Mouse (Mus musculus) hindbrain, embryonic 11.5 days (tissue): ENCODE measurements around the gene Calr4. TPM values are rescaled to one million over a fixed set of nuclear protein-coding genes. Genes with fewer than 3 reads are reported as not detected.

Source experiments
- ATAC-seq: fragments of 200-750 bp; cut with Nextera tagmentation; 2 replicates; pipeline ENCODE4 v1.8.0; 2017; ENCODE audit warnings: mild to moderate bottlenecking, moderate TSS enrichment, moderate library complexity; ENCODE audit not compliant: low FRiP score
- DNase-seq: peaks from one replicate; pipeline ENCODE4 v3.0.0-alpha.2; 2015; ENCODE audit warnings: low spot score
- H3K27ac ChIP-seq: fragments of 300-500 bp; sonication (generic); 2 replicates; pipeline ENCODE4 v1.5.1; 2014; ENCODE audit warnings: mild to moderate bottlenecking, low read depth, low read length
- H3K27me3 ChIP-seq: fragments of 300-500 bp; sonication (generic); 2 replicates; pipeline ENCODE4 v1.6.1; 2014; ENCODE audit warnings: mild to moderate bottlenecking, low read length, moderate library complexity, mixed read lengths; ENCODE audit not compliant: control insufficient read depth, insufficient read depth
- H3K36me3 ChIP-seq: fragments of 300-500 bp; sonication (generic); 2 replicates; pipeline ENCODE4 v1.6.1; 2014; ENCODE audit warnings: mild to moderate bottlenecking, low read length, moderate library complexity, mixed read lengths; ENCODE audit not compliant: control insufficient read depth, insufficient read depth
- H3K4me1 ChIP-seq: fragments of 300-500 bp; sonication (generic); replicated peaks from 2 replicates; pipeline ENCODE4 v1.6.1; 2014; ENCODE audit warnings: low read length, mixed read lengths; ENCODE audit not compliant: control insufficient read depth, insufficient read depth
- H3K4me2 ChIP-seq: fragments of 300-500 bp; sonication (generic); replicated peaks from 2 replicates; pipeline ENCODE4 v1.6.1; 2014; ENCODE audit warnings: mild to moderate bottlenecking, low read depth, low read length
- H3K4me3 ChIP-seq: fragments of 300-500 bp; sonication (generic); 2 replicates; pipeline ENCODE4 v1.5.1; 2014; ENCODE audit warnings: low read depth, low read length
- H3K9ac ChIP-seq: fragments of 300-500 bp; sonication (generic); 2 replicates; pipeline ENCODE4 v1.6.1; 2014; ENCODE audit warnings: low read depth, low read length
- H3K9me3 ChIP-seq: fragments of 300-500 bp; sonication (generic); 2 replicates; pipeline ENCODE4 v1.6.1; 2016; ENCODE audit warnings: low read length; ENCODE audit not compliant: control insufficient read depth
- WGBS: fragments of 180-500 bp; shearing (Covaris S2); extraction: QIAGEN DNeasy Blood & Tissue Kit; methylation state at CpG from one replicate; pipeline ENCODE4 v1.1.7; 2014; 5-methylcytosine and 5-hydroxymethylcytosine counted together
- polyA plus RNA-seq: library from polyadenylated mRNA; unstranded; fragments of >200 nt; fragmentation: Nextera tagmentation; extraction: Ambion mirVana; gene quantifications from 2 replicates; pipeline ENCODE4 v1.2.1, GENCODE M21; 2014

Gene Calr4
- polyA plus RNA-seq, 1 experiment from 2014 or later: 0.09 TPM

- Histone ChIP-seq H3K9me3 (no peaks in the 10 kb centered on the region), H3K4me1 (no peaks in the 10 kb centered on the region), H3K36me3 (no peaks in the 10 kb centered on the region), H3K9ac (no peak overlapping the region), H3K27me3 (no peaks in the 10 kb centered on the region), H3K27ac (no peak overlapping the region), H3K4me2 (no peak overlapping the region), H3K4me3 (no peak overlapping the region)
- ATAC-seq (no peak), DNase-seq (no peak)
These were observed 23.4 kb downstream of the Calr4 start for GRCm38 (mm10) chr4:109257639-109258038.

GRCm38 (mm10) chr4:109262068-109262467 is 27.8 kb downstream of the Calr4 start:
- H3K4me3 ChIP-seq: no peak overlapping the region
- H3K9ac ChIP-seq: no peak overlapping the region
- H3K4me1 ChIP-seq: no peaks in the 10 kb centered on the region
- no peak for ATAC-seq
- H3K27ac ChIP-seq: no peak overlapping the region
- WGBS: 73% methylated on average over 6 of the region's 6 CpGs
- DNase-seq: no peak
- H3K9me3 ChIP-seq: no peaks in the 10 kb centered on the region
- no peaks in the 10 kb centered on the region for H3K27me3 ChIP-seq
- no peaks in the 10 kb centered on the region for H3K36me3 ChIP-seq
- no peak overlapping the region for H3K4me2 ChIP-seq

- Histone ChIP-seq H3K9ac (no peak overlapping the region), H3K27me3 (no peaks in the 10 kb centered on the region), H3K4me3 (no peak overlapping the region), H3K9me3 (no peaks in the 10 kb centered on the region), H3K4me2 (no peak overlapping the region), H3K27ac (no peak overlapping the region), H3K4me1 (no peaks in the 10 kb centered on the region), H3K36me3 (no peaks in the 10 kb centered on the region)
- DNase-seq: no peak
- 90% methylated on average over 3 of the region's 3 CpGs for WGBS
- ATAC-seq: no peak
These were observed 31.8 kb downstream of the Calr4 start for GRCm38 (mm10) chr4:109266056-109266455.

GRCm38 (mm10) chr4:109266744-109267143 is 32.5 kb downstream of the Calr4 start:
- DNase-seq (no peak), ATAC-seq (no peak)
- no peaks in the 10 kb centered on the region for H3K36me3 ChIP-seq
- H3K4me2 ChIP-seq: no peak overlapping the region
- 83% methylated on average over 2 of the region's 2 CpGs for WGBS
- H3K9ac ChIP-seq: no peak overlapping the region
- no peaks in the 10 kb centered on the region for H3K27me3 ChIP-seq
- H3K4me1 ChIP-seq: no peaks in the 10 kb centered on the region
- no peaks in the 10 kb centered on the region for H3K9me3 ChIP-seq
- H3K4me3 ChIP-seq: no peak overlapping the region
- H3K27ac ChIP-seq: no peak overlapping the region

GRCm38 (mm10) chr4:109267452-109267851 is 33.2 kb downstream of the Calr4 start:
- DNase-seq: no peak
- Histone ChIP-seq H3K9me3 (no peaks in the 10 kb centered on the region), H3K27me3 (no peaks in the 10 kb centered on the region), H3K4me3 (no peak overlapping the region), H3K36me3 (no peaks in the 10 kb centered on the region), H3K4me1 (no peaks in the 10 kb centered on the region), H3K27ac (no peak overlapping the region), H3K9ac (no peak overlapping the region), H3K4me2 (no peak overlapping the region)
- WGBS: 87% methylated on average over 3 of the region's 3 CpGs
- no peak for ATAC-seq

- Histone ChIP-seq H3K9me3 (no peaks in the 10 kb centered on the region), H3K36me3 (no peaks in the 10 kb centered on the region), H3K4me2 (no peak overlapping the region), H3K4me1 (no peaks in the 10 kb centered on the region), H3K27me3 (no peaks in the 10 kb centered on the region), H3K4me3 (no peak overlapping the region), H3K9ac (no peak overlapping the region), H3K27ac (no peak overlapping the region)
- ATAC-seq (no peak), DNase-seq (no peak)
- WGBS: 95% methylated on average over 3 of the region's 3 CpGs
These were observed 34.6 kb downstream of the Calr4 start for GRCm38 (mm10) chr4:109268903-109269302.

GRCm38 (mm10) chr4:109271803-109272202 is 37.5 kb downstream of the Calr4 start:
- no peaks in the 10 kb centered on the region for H3K27me3 ChIP-seq
- H3K27ac ChIP-seq: no peak overlapping the region
- no peak overlapping the region for H3K4me2 ChIP-seq
- no peaks in the 10 kb centered on the region for H3K9me3 ChIP-seq
- ATAC-seq (no peak), DNase-seq (no peak)
- H3K4me3 ChIP-seq: no peak overlapping the region
- no peaks in the 10 kb centered on the region for H3K4me1 ChIP-seq
- H3K36me3 ChIP-seq: no peaks in the 10 kb centered on the region
- 92% methylated on average over 4 of the region's 4 CpGs for WGBS
- no peak overlapping the region for H3K9ac ChIP-seq

- Histone ChIP-seq H3K4me2 (no peak overlapping the region), H3K4me3 (no peak overlapping the region), H3K4me1 (no peaks in the 10 kb centered on the region), H3K27ac (no peak overlapping the region), H3K36me3 (no peaks in the 10 kb centered on the region), H3K9me3 (no peaks in the 10 kb centered on the region), H3K9ac (no peak overlapping the region), H3K27me3 (no peaks in the 10 kb centered on the region)
- ATAC-seq (no peak), DNase-seq (no peak)
- WGBS: 98% methylated on average over 2 of the region's 2 CpGs
These were observed 39.4 kb downstream of the Calr4 start for GRCm38 (mm10) chr4:109273586-109274240.

- DNase-seq: peak; percentile 95
- Histone ChIP-seq H3K9me3 (no peaks in the 10 kb centered on the region), H3K4me2 (peak within 1 kb of the TSS; percentile 85), H3K9ac (peak within 1 kb of the TSS; percentile 77), H3K4me3 (peak within 1 kb of the TSS; percentile 84), H3K36me3 (no peaks in the 10 kb centered on the region), H3K27ac (no peak within 1 kb of the TSS; the same call in 1 of the 2 replicates), H3K4me1 (0 out of 2 replicates have a peak, but pooled peaks cover 2% of the 10 kb centered on the region), H3K27me3 (0 out of 2 replicates have a peak, but pooled peaks cover 2% of the 10 kb centered on the region)
- ATAC-seq: peak; percentile 95
- WGBS: 4% methylated on average over 31 of the region's 44 CpGs
These were observed 45.6 kb downstream of the Calr4 start, which contains the start of gene Eps15 for GRCm38 (mm10) chr4:109279689-109280458. Gene Eps15 (plus strand): TSS chr4:109280268.
